Mouse (Mus musculus) left cerebral cortex, postnatal 10 days (tissue): Measurements from ENCODE around the gene Tmem204. TPM values are rescaled to one million over a fixed set of nuclear protein-coding genes. Genes with fewer than 3 reads are reported as not detected.
"Not testable (repeated sequence)": the region's sequence is repeated elsewhere in the genome, so short reads cannot be mapped to it uniquely, and the experiment has no call there.

Source experiments
- DNase-seq, 2 experiments: peaks; one replicate each; pipeline ENCODE4 v3.0.0; 2021 to 2022; ENCODE audit warnings: low spot score in 2 of 2, mixed read lengths in 1 of 2; ENCODE audit errors: extremely low spot score in 1 of 2
- intact Hi-C: fragments of 180-260 bp; cut with DNase I; formaldehyde crosslinking; loops from one replicate; pipeline ENCODE4 v1.15.1; 2025
- total RNA-seq, 2 experiments: library from RNA; stranded (reverse); gene quantifications; 2 replicates each; pipeline ENCODE4 v1.2.3; 2021

Gene Tmem204
- 1 to 10 TPM; 7.2 to 7.8 TPM for total RNA-seq

- peak in 1 of 2 experiments; percentile 71 for DNase-seq
- intact Hi-C loops: no loop called here
These were observed at the start of gene Tmem204 for GRCm38 (mm10) chr17:25083444-25083931. Gene Tmem204, minus strand, starts transcription at chr17:25083591.

- intact Hi-C loops: no loop called here
- no peak for DNase-seq
These were observed 46.7 kb upstream of the Tmem204 start for GRCm38 (mm10) chr17:25130060-25130459.

- intact Hi-C loops: no loop called here
- DNase-seq: no peak
These were observed 44.3 kb upstream of the Tmem204 start for GRCm38 (mm10) chr17:25127681-25128080.

- intact Hi-C loops: no loop called here
These were observed 43.7 kb upstream of the Tmem204 start for GRCm38 (mm10) chr17:25127079-25127478.

GRCm38 (mm10) chr17:25125442-25126060, 42.2 kb upstream of the Tmem204 start:
- intact Hi-C loops, DNase-seq: not testable (repeated sequence)

More at GRCm38 (mm10) chr17:25127079-25127478, 43.7 kb upstream of the Tmem204 start:
- DNase-seq: no peak

GRCm38 (mm10) chr17:25123979-25124378, 40.6 kb upstream of the Tmem204 start:
- intact Hi-C loops: no loop called here

GRCm38 (mm10) chr17:25120406-25120805, 37.0 kb upstream of the Tmem204 start, which contains the start of gene Ptx4:
Gene Ptx4, plus strand, starts transcription at chr17:25120760.
- no peak for DNase-seq

More at GRCm38 (mm10) chr17:25123979-25124378, 40.6 kb upstream of the Tmem204 start:
- DNase-seq: no peak

GRCm38 (mm10) chr17:25117263-25117662, 33.9 kb upstream of the Tmem204 start:
- DNase-seq: no peak
- intact Hi-C loops: no loop called here

More at GRCm38 (mm10) chr17:25120406-25120805, 37.0 kb upstream of the Tmem204 start, which contains the start of gene Ptx4:
- intact Hi-C loops: no loop called here

- intact Hi-C loops: no loop called here
These were observed 32.5 kb upstream of the Tmem204 start, which contains the start of gene Telo2 for GRCm38 (mm10) chr17:25115664-25116432. Gene Telo2, minus strand, starts transcription at chr17:25115967.

GRCm38 (mm10) chr17:25114908-25115645, 31.7 kb upstream of the Tmem204 start:
- peak in 1 of 2 experiments; percentile 53 for DNase-seq
- intact Hi-C loops: no loop called here

More at GRCm38 (mm10) chr17:25115664-25116432, 32.5 kb upstream of the Tmem204 start, which contains the start of gene Telo2:
- peak; percentile 88 to 95 for DNase-seq

- DNase-seq: no peak
- intact Hi-C loops: no loop called here
These were observed 29.0 kb upstream of the Tmem204 start for GRCm38 (mm10) chr17:25112423-25112810.

- intact Hi-C loops: no loop called here
- peak; percentile 60 to 82 for DNase-seq
These were observed 28.5 kb upstream of the Tmem204 start for GRCm38 (mm10) chr17:25111739-25112422.

GRCm38 (mm10) chr17:25111220-25111619, 27.8 kb upstream of the Tmem204 start:
- no peak for DNase-seq
- intact Hi-C loops: no loop called here

GRCm38 (mm10) chr17:25110590-25110989, 27.2 kb upstream of the Tmem204 start:
- intact Hi-C loops: no loop called here
- no peak for DNase-seq

- no peak for DNase-seq
- intact Hi-C loops: no loop called here
These were observed 26.2 kb upstream of the Tmem204 start for GRCm38 (mm10) chr17:25109578-25109977.

- intact Hi-C loops: no loop called here
- no peak for DNase-seq
These were observed 24.4 kb upstream of the Tmem204 start for GRCm38 (mm10) chr17:25107786-25108185.

GRCm38 (mm10) chr17:25101338-25101737, 17.9 kb upstream of the Tmem204 start:
- intact Hi-C loops: no loop called here

GRCm38 (mm10) chr17:25100052-25100451, 16.7 kb upstream of the Tmem204 start:
- no peak for DNase-seq
- intact Hi-C loops: no loop called here

More at GRCm38 (mm10) chr17:25101338-25101737, 17.9 kb upstream of the Tmem204 start:
- no peak for DNase-seq
